Mouse (Mus musculus): ENCODE measurements around the gene Gabarap. TPM values are rescaled to one million over a fixed set of nuclear protein-coding genes. Genes with fewer than 3 reads are reported as not detected.
A peak's percentile ranks its signal among the peaks of the same experiment; 100 is the strongest.

The Gabarap gene
- total and polyA plus RNA-seq, 3 experiments, result 189 to 352 (median 213) TPM

- Histone ChIP-seq H3K4me3 (replicated peaks in 1 of 3; ENCODE audit: low read depth in 2 of 3, low read length in 2 of 3, poor library complexity in 1 of 3) (no peak overlapping the region), H3K27me3 (replicated peaks) (no peaks in the 10 kb centered on the region), H3K9me3 (replicated peaks; ENCODE audit: low read length) (no peaks in the 10 kb centered on the region), H3K9ac (ENCODE audit: insufficient read depth, low read depth) (no peak overlapping the region), H3K4me2 (ENCODE audit: insufficient read depth, low read depth, poor library complexity, severe bottlenecking) (no peak overlapping the region), H3K27ac (ENCODE audit: insufficient read depth, low read depth) (no peak overlapping the region), H3K36me3 (replicated peaks in 1 of 2; ENCODE audit: control insufficient read depth in 1 of 2, insufficient read depth in 1 of 2, low read length in 1 of 2) (peaks cover 47 to 64% of the 10 kb centered on the region in 2 experiments), H3K79me2 (replicated peaks; ENCODE audit: control insufficient read depth, extremely low read depth, insufficient read depth, poor library complexity, severe bottlenecking) (peaks cover 35% of the 10 kb centered on the region), H3K4me1 (ENCODE audit: control insufficient read depth in 1 of 2, insufficient read depth in 2 of 2) (peaks cover 5 to 22% of the 10 kb centered on the region in 2 experiments)
- DNase-seq (ENCODE audit: extremely low read depth), result no peak
- TF ChIP-seq USF2 (conservative IDR thresholded peaks at IDR 0.05; ENCODE audit: low read depth, low read length), result no peak
- TF ChIP-seq JUN (IDR thresholded peaks at IDR 0.05; ENCODE audit: insufficient read depth, low read depth, low read length), result no peak
- no peak for TF ChIP-seq MAX (IDR thresholded peaks at IDR 0.05; ENCODE audit: low read length)
- no peak for TF ChIP-seq MAZ (IDR thresholded peaks at IDR 0.05; ENCODE audit: low read depth, low read length)
- TF ChIP-seq ZMIZ1 (IDR thresholded peaks at IDR 0.05; ENCODE audit: low read depth, low read length), result no peak
- TF ChIP-seq USF1 (IDR thresholded peaks at IDR 0.05; ENCODE audit: low read depth, low read length), result no peak
- in situ Hi-C loops (cut with MboI; ENCODE audit: low pct_ligation_motif_present, low pct_unique_long_range_greater_than_20kb, low sequenced_read_pairs) (no loop called here), dilution Hi-C loops (cut with MboI; ENCODE audit: extremely low pct_ligation_motif_present, extremely low pct_unique_long_range_greater_than_20kb, low sequenced_read_pairs) (no loop called here)
These were observed 6.5 kb upstream of the Gabarap start for GRCm38 (mm10) chr11:69984431-69984830.

- 0 out of 2 replicates have a peak overlapping the region, but pooled peaks have one; percentile 24 for H3K27ac ChIP-seq (ENCODE audit: insufficient read depth, low read depth)
- dilution Hi-C loops (cut with MboI; ENCODE audit: extremely low pct_ligation_motif_present, extremely low pct_unique_long_range_greater_than_20kb, low sequenced_read_pairs), result no loop called here
- H3K36me3 ChIP-seq (replicated peaks in 1 of 2; ENCODE audit: control insufficient read depth in 1 of 2, insufficient read depth in 1 of 2, low read length in 1 of 2), result peaks cover 57 to 71% of the 10 kb centered on the region in 2 experiments
- in situ Hi-C loops (cut with MboI; ENCODE audit: low pct_ligation_motif_present, low pct_unique_long_range_greater_than_20kb, low sequenced_read_pairs), result no loop called here
- peaks cover 24% of the 10 kb centered on the region for H3K79me2 ChIP-seq (replicated peaks; ENCODE audit: control insufficient read depth, extremely low read depth, insufficient read depth, poor library complexity, severe bottlenecking)
- no peak overlapping the region for H3K4me3 ChIP-seq (replicated peaks in 1 of 3; ENCODE audit: low read depth in 2 of 3, low read length in 2 of 3, poor library complexity in 1 of 3)
- TF ChIP-seq MAX (IDR thresholded peaks at IDR 0.05; ENCODE audit: low read length) (no peak), NRF1 (IDR thresholded peaks at IDR 0.05; ENCODE audit: low read depth, low read length) (no peak), KAT2A (IDR thresholded peaks at IDR 0.05; ENCODE audit: insufficient replicate concordance, low read length) (no peak), JUN (IDR thresholded peaks at IDR 0.05; ENCODE audit: insufficient read depth, low read depth, low read length) (no peak), EP300 (IDR thresholded peaks at IDR 0.05; ENCODE audit: low read length) (no peak), POLR2A (IDR thresholded peaks at IDR 0.05; ENCODE audit: low read depth, low read length) (no peak), ETS1 (conservative IDR thresholded peaks at IDR 0.05; ENCODE audit: low read depth, low read length) (no peak), RAD21 (IDR thresholded peaks at IDR 0.05; ENCODE audit: low read depth, low read length) (no peak), UBTF (IDR thresholded peaks at IDR 0.05; ENCODE audit: low read depth, low read length) (no peak), ZMIZ1 (IDR thresholded peaks at IDR 0.05; ENCODE audit: low read depth, low read length) (no peak), TBP (conservative IDR thresholded peaks at IDR 0.05; ENCODE audit: low read depth, low read length) (no peak), NELFE (IDR thresholded peaks at IDR 0.05; ENCODE audit: low read depth, low read length) (no peak), E2F4 (IDR thresholded peaks at IDR 0.05; ENCODE audit: insufficient replicate concordance, low read depth, low read length) (no peak), TCF12 (IDR thresholded peaks at IDR 0.05; ENCODE audit: low read depth, low read length) (no peak), MEF2A (IDR thresholded peaks at IDR 0.05; ENCODE audit: borderline replicate concordance, low read depth, low read length) (no peak), JUND (conservative IDR thresholded peaks at IDR 0.05; ENCODE audit: low read depth, low read length) (no peak), CTCF (conservative IDR thresholded peaks at IDR 0.05 in 1 of 2, IDR thresholded peaks at IDR 0.05 in 1 of 2; ENCODE audit: low read depth in 2 of 2, low read length in 2 of 2) (no peak), ZC3H11A (IDR thresholded peaks at IDR 0.05; ENCODE audit: low read depth, low read length) (no peak), SIN3A (IDR thresholded peaks at IDR 0.05; ENCODE audit: low read length) (no peak)
- no peak overlapping the region for H3K9ac ChIP-seq (ENCODE audit: insufficient read depth, low read depth)
- no peak overlapping the region for H3K4me2 ChIP-seq (ENCODE audit: insufficient read depth, low read depth, poor library complexity, severe bottlenecking)
- H3K4me1 ChIP-seq (ENCODE audit: control insufficient read depth in 1 of 2, insufficient read depth in 2 of 2), result peaks cover 8 to 26% of the 10 kb centered on the region in 2 experiments; a peak in 3 of 4 replicates
- DNase-seq (ENCODE audit: extremely low read depth), result no peak
- H3K9me3 ChIP-seq (replicated peaks; ENCODE audit: low read length), result no peaks in the 10 kb centered on the region
- H3K27me3 ChIP-seq (replicated peaks), result no peaks in the 10 kb centered on the region
These were observed 994 bp upstream of the Gabarap start for GRCm38 (mm10) chr11:69989949-69990348.
